In the genomic region with DNA sequence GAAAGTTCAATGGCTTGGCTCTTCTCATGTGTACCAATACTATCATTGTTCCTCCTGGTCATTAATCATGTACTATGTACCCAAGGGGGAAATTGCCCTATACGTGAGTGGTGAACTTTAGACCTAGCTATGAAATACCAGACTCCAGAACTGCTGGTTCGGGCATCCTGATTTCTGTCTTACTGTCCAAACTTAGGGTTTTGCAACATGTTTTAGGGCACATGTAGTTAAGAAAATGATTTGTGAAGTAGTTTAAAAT, we compare ENCODE assay signal across 21 mouse cellular contexts.
"Had no signal": no experiment of that assay in that cellular context is flagged by ENCODE, and none has a peak within 500 bp of the region (broad histone marks: within the 10 kb centered on the region; RNA-seq: fewer than 3 reads in every experiment).

No protein-coding gene starts in this region.

- H3K27ac ChIP-seq: liver, embryonic 13.5 days; liver, embryonic 15.5 days; macrophage; midbrain, embryonic 10.5 days; midbrain, embryonic 12.5 days; neural tube, embryonic 13.5 days; neural tube, embryonic 15.5 days; stomach, embryonic 15.5 days had no signal

- H3K9me3 ChIP-seq: liver, embryonic 13.5 days; liver, embryonic 15.5 days; megakaryocyte, embryonic 14.5 days; midbrain, embryonic 10.5 days; midbrain, embryonic 12.5 days; neural tube, embryonic 13.5 days; neural tube, embryonic 15.5 days; stomach, embryonic 15.5 days had no signal

- H3K36me3 ChIP-seq: liver, embryonic 13.5 days; liver, embryonic 15.5 days; midbrain, embryonic 10.5 days; midbrain, embryonic 12.5 days; neural tube, embryonic 13.5 days; neural tube, embryonic 15.5 days; stomach, embryonic 15.5 days had no signal

- ATAC-seq: midbrain, embryonic 16.5 days had no signal

- H3K4me1 ChIP-seq: midbrain, embryonic 12.5 days; neural tube, embryonic 13.5 days; neural tube, embryonic 15.5 days; stomach, embryonic 15.5 days had no signal

- DNase-seq: liver, embryonic 13.5 days; lung, adult 18-20 months; lung, embryonic 14.5 days; lung, postnatal 10 days; midbrain, embryonic 14.5 days; retina, postnatal 1 day; right cerebral cortex, postnatal 25 days; right cerebral cortex, postnatal 4 days; thymus, adult 18-20 months; thymus, postnatal 14 days; thymus, postnatal 36 days had no signal

- H3K27me3 ChIP-seq: liver, embryonic 13.5 days; liver, embryonic 15.5 days; midbrain, embryonic 12.5 days; neural tube, embryonic 13.5 days; neural tube, embryonic 15.5 days; stomach, embryonic 15.5 days had no signal

- H3K9ac ChIP-seq: liver, embryonic 13.5 days; liver, embryonic 15.5 days; lung, embryonic 14.5 days; midbrain, embryonic 12.5 days; neural tube, embryonic 13.5 days; neural tube, embryonic 15.5 days; stomach, embryonic 15.5 days had no signal

- H3K4me3 ChIP-seq: liver, embryonic 13.5 days; liver, embryonic 15.5 days; megakaryocyte, embryonic 14.5 days; midbrain, embryonic 10.5 days; midbrain, embryonic 12.5 days; myocyte; neural tube, embryonic 13.5 days; neural tube, embryonic 15.5 days; stomach, embryonic 15.5 days had no signal

- H3K4me2 ChIP-seq: liver, embryonic 13.5 days; liver, embryonic 15.5 days; lung, embryonic 14.5 days; midbrain, embryonic 12.5 days; neural tube, embryonic 13.5 days; neural tube, embryonic 15.5 days; stomach, embryonic 15.5 days had no signal
